Mouse (Mus musculus): ENCODE results near the gene Drd4. TPM values are rescaled to one million over a fixed set of nuclear protein-coding genes. Genes with fewer than 3 reads are reported as not detected.

Drd4 gene
- polyA plus RNA-seq, 1 experiment from 2014 or later: 0.15 TPM

DNA sequence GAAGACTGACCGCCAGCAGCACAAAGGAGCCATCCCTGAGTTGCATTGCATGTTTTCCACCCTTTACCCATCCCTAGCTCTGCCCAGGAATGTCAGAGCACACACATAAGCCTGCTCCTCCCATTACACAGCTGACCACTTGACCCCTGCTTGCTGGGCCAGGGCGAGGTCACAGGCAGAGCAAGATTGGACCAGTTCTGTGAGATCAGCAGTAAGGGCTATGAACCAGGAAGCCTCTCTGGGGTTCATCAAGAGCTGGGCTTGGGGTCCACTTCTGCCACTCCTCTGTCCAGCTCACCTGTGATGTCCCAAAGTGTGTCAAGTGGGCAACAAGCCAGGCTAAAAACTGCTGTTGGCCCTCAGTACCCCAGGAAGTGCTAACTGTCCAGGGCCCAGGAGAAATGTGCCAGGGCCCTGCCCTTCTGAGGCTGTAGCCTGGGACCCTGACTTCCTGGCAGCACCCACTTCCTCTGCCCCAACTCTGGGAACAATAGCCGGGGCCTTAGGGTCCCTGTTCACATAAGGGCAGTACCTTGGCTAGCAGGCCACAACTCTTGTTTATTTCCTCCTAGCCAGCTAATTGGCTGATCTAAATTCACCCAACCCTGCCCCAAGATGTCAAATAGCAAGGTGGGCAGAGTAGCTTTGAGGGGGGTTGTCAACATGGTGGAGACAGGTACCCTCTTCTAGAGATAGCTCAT lies 46.1 kb downstream of the Drd4 start:
- peaks cover 8% of the 10 kb centered on the region for H3K4me1 ChIP-seq (replicated peaks)
- H3K4me2 ChIP-seq: no peak overlapping the region
- peaks cover 29% of the 10 kb centered on the region for H3K36me3 ChIP-seq
- peaks cover 36% of the 10 kb centered on the region for H3K27me3 ChIP-seq (replicated peaks)
- no peaks in the 10 kb centered on the region for H3K9me3 ChIP-seq (replicated peaks)
- H3K27ac ChIP-seq (ENCODE audit: poor library complexity, severe bottlenecking): no peak overlapping the region
- 72% methylated on average over 3 of the region's 3 CpGs for WGBS
- H3K9ac ChIP-seq: no peak overlapping the region
- H3K4me3 ChIP-seq: no peak overlapping the region
- no peak for ATAC-seq (ENCODE audit: insufficient number of reproducible peaks, low FRiP score)

GRCm38 (mm10) chr7:141338576-141339131 lies 46.8 kb downstream of the Drd4 start, which contains the start of gene Eps8l2:
Eps8l2 (plus strand) TSS chr7:141338880.
- peak within 1 kb of the TSS; percentile 53 for H3K9ac ChIP-seq
- peaks cover 8% of the 10 kb centered on the region for H3K4me1 ChIP-seq (replicated peaks)
- peak within 1 kb of the TSS; percentile 31 for H3K4me3 ChIP-seq
- 3% methylated on average over 23 of the region's 23 CpGs for WGBS
- peak within 1 kb of the TSS; percentile 65 for H3K4me2 ChIP-seq
- H3K27ac ChIP-seq (ENCODE audit: poor library complexity, severe bottlenecking): no peak within 1 kb of the TSS
- no peaks in the 10 kb centered on the region for H3K9me3 ChIP-seq (replicated peaks)
- ATAC-seq (ENCODE audit: insufficient number of reproducible peaks, low FRiP score): peak; percentile 51
- peaks cover 21% of the 10 kb centered on the region for H3K36me3 ChIP-seq
- peaks cover 36% of the 10 kb centered on the region for H3K27me3 ChIP-seq (replicated peaks)

- Histone ChIP-seq H3K27me3 (replicated peaks) (peaks cover 36% of the 10 kb centered on the region), H3K9me3 (replicated peaks) (no peaks in the 10 kb centered on the region), H3K9ac (peak overlapping the region; percentile 53), H3K36me3 (peaks cover 15% of the 10 kb centered on the region), H3K4me2 (peak overlapping the region; percentile 65), H3K27ac (ENCODE audit: poor library complexity, severe bottlenecking) (no peak overlapping the region), H3K4me3 (peak overlapping the region; percentile 31), H3K4me1 (replicated peaks) (peaks cover 8% of the 10 kb centered on the region)
- ATAC-seq (ENCODE audit: insufficient number of reproducible peaks, low FRiP score): no peak
- 40% methylated on average over 20 of the region's 20 CpGs for WGBS
Observed at GRCm38 (mm10) chr7:141339215-141339920, 47.6 kb downstream of the Drd4 start.

DNA sequence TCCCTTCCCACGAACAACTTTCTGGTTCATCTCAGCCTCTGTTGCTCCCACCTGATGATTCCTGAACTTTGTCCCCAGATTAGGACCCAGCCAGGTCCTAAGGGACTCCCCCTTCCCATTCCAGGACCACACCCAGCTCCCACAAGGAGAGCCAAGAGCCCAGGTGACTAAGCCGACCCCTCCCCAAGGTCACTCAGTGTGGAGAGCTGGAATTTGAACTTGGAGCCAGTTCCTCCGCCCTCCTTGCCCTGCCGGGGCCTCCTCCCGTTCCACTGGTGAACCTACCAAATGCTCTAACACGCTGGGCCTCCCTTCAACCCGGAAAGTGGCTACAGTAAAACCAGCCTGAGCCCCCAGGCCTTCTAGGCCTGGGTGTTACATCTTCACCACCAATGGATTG lies 48.2 kb downstream of the Drd4 start:
- peaks cover 8% of the 10 kb centered on the region for H3K4me1 ChIP-seq (replicated peaks)
- H3K27me3 ChIP-seq (replicated peaks): peaks cover 36% of the 10 kb centered on the region
- 80% methylated on average over 7 of the region's 7 CpGs for WGBS
- no peak overlapping the region for H3K9ac ChIP-seq
- H3K9me3 ChIP-seq (replicated peaks): no peaks in the 10 kb centered on the region
- ATAC-seq (ENCODE audit: insufficient number of reproducible peaks, low FRiP score): no peak
- peaks cover 10% of the 10 kb centered on the region for H3K36me3 ChIP-seq
- H3K4me2 ChIP-seq: no peak overlapping the region
- no peak overlapping the region for H3K27ac ChIP-seq (ENCODE audit: poor library complexity, severe bottlenecking)
- H3K4me3 ChIP-seq: no peak overlapping the region

- Histone ChIP-seq H3K9me3 (replicated peaks) (no peaks in the 10 kb centered on the region), H3K27ac (ENCODE audit: poor library complexity, severe bottlenecking) (no peak overlapping the region), H3K4me3 (no peak overlapping the region), H3K9ac (no peak overlapping the region), H3K36me3 (peaks cover 9% of the 10 kb centered on the region; the same call in 1 of the 2 replicates), H3K4me2 (no peak overlapping the region), H3K4me1 (replicated peaks) (peaks cover 8% of the 10 kb centered on the region), H3K27me3 (replicated peaks) (peaks cover 36% of the 10 kb centered on the region)
- WGBS: 70% methylated on average over 6 of the region's 6 CpGs
- ATAC-seq (ENCODE audit: insufficient number of reproducible peaks, low FRiP score): no peak
Observed at GRCm38 (mm10) chr7:141340476-141340875, 48.7 kb downstream of the Drd4 start.

GRCm38 (mm10) chr7:141341689-141342226 lies 50.0 kb downstream of the Drd4 start:
- Histone ChIP-seq H3K27ac (ENCODE audit: poor library complexity, severe bottlenecking) (no peak overlapping the region), H3K4me1 (replicated peaks) (peaks cover 8% of the 10 kb centered on the region), H3K9ac (no peak overlapping the region), H3K36me3 (no peaks in the 10 kb centered on the region), H3K27me3 (replicated peaks) (peaks cover 36% of the 10 kb centered on the region), H3K4me2 (no peak overlapping the region), H3K9me3 (replicated peaks) (no peaks in the 10 kb centered on the region), H3K4me3 (no peak overlapping the region)
- no peak for ATAC-seq (ENCODE audit: insufficient number of reproducible peaks, low FRiP score)
- WGBS: 72% methylated on average over 10 of the region's 10 CpGs

DNA sequence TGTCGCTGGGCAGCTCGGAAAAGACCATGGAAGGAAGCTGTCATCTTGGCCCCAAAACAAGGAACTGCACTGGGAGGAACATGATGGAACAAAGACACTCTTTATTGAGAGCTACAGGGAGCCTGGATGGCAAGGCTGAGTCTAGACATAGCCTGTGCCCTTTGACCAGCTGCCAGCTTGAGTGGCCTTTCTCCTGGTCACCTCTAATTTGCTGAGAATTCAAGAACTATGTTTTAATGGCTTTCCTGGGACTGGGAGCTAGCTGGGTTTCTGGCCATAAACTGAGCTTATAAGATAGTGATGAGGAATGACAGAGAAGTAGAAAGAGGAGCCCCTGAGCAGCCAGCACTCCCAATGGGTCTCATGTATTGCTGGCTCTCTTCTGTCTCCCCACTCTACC lies 51.4 kb downstream of the Drd4 start:
- Histone ChIP-seq H3K36me3 (no peaks in the 10 kb centered on the region), H3K4me1 (replicated peaks) (peaks cover 8% of the 10 kb centered on the region), H3K9ac (no peak overlapping the region), H3K9me3 (replicated peaks) (no peaks in the 10 kb centered on the region), H3K27ac (ENCODE audit: poor library complexity, severe bottlenecking) (no peak overlapping the region), H3K4me3 (no peak overlapping the region), H3K27me3 (replicated peaks) (peaks cover 31% of the 10 kb centered on the region), H3K4me2 (no peak overlapping the region)
- 64% methylated on average over 2 of the region's 2 CpGs for WGBS
- no peak for ATAC-seq (ENCODE audit: insufficient number of reproducible peaks, low FRiP score)

GRCm38 (mm10) chr7:141343696-141344095 lies 51.9 kb downstream of the Drd4 start:
- ATAC-seq (ENCODE audit: insufficient number of reproducible peaks, low FRiP score): no peak
- Histone ChIP-seq H3K9ac (no peak overlapping the region), H3K36me3 (no peaks in the 10 kb centered on the region), H3K27ac (ENCODE audit: poor library complexity, severe bottlenecking) (no peak overlapping the region), H3K4me3 (no peak overlapping the region), H3K9me3 (replicated peaks) (no peaks in the 10 kb centered on the region), H3K4me2 (no peak overlapping the region), H3K4me1 (replicated peaks) (peaks cover 5% of the 10 kb centered on the region), H3K27me3 (replicated peaks) (peaks cover 26% of the 10 kb centered on the region)
- WGBS: 65% methylated on average over 7 of the region's 7 CpGs

DNA sequence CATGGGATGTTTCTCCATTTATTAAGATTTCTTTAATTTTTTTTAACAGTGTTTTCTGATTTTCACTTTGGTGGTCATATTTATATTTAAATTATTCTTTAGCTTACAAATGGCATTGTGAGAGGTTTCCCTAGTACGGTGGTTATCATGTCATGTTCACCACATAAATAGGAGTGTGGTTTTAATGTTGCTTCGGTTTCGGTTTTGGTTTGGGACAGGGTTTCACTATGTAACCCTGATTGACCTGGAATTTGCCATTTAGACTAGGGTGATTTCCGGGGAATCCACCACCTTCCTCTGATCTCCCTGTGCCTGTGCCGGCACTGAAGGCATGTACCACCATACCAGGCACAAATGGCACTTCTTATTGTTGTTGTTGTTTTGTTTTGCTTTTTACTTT lies 53.0 kb downstream of the Drd4 start:
- Histone ChIP-seq H3K9ac (no peak overlapping the region), H3K36me3 (no peaks in the 10 kb centered on the region), H3K4me1 (replicated peaks) (no peaks in the 10 kb centered on the region; the same call in 1 of the 2 replicates), H3K9me3 (replicated peaks) (no peaks in the 10 kb centered on the region), H3K27ac (ENCODE audit: poor library complexity, severe bottlenecking) (no peak overlapping the region), H3K4me2 (no peak overlapping the region), H3K4me3 (no peak overlapping the region), H3K27me3 (replicated peaks) (peaks cover 21% of the 10 kb centered on the region)
- ATAC-seq (ENCODE audit: insufficient number of reproducible peaks, low FRiP score): no peak
- WGBS: 83% methylated on average over 5 of the region's 5 CpGs
